Mouse (Mus musculus) left cerebral cortex, postnatal 14 days (tissue): ENCODE data around the gene Dst. TPM values are rescaled to one million over a fixed set of nuclear protein-coding genes. Genes with fewer than 3 reads are reported as not detected.

Source experiments
- DNase-seq, 2 experiments: peaks; one replicate each; pipeline ENCODE4 v3.0.0; 2021 to 2022; ENCODE audit warnings: low spot score in 2 of 2, mixed read lengths in 1 of 2
- intact Hi-C: fragments of 180-260 bp; cut with DNase I; formaldehyde crosslinking; loops from one replicate; pipeline ENCODE4 v1.15.1; 2025
- total RNA-seq, 2 experiments: library from RNA; stranded (reverse); gene quantifications; 2 replicates each; pipeline ENCODE4 v1.2.3; 2021

Gene Dst
- total RNA-seq, 2 experiments from 2014 or later, result 240 to 256 TPM

DNA sequence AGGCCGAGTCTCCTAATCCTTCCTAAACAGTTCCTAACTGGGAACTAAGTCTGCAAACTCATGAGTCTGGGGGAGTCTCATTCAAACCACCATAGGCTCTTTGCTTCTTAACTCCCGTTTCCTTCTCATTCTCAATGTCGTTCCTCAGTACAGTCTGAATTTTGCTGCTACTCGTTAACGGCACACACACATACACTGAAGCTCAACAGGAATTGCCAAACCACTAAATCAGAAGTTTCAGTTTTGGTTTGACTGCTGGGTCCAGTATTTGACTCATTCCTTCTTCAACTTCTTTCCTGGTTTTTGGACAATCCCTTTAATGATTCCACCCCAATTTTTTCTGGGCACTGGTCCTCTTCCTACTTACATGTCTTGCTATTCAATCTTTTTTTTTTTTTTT is 8.5 kb downstream of the Dst start:
- intact Hi-C loops, result no loop called here
- DNase-seq, result no peak

DNA sequence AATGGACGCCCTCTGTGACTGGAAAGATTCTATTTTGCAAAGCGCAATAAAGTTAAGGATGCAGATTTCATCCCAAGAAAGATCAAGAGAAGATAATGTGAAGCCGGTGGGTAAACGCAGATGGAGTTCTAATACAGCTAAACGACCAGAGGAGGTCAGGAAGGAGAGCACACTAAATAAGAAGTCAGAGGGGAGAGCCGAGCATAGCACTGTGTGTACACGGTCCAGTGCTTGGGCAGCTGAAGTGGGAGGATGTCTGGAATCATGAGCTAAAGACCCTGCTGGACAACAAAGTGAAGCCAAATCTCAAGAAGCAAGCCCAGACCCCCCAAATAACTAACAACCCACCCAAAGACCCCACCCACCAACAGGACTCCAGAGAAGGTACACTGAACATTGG is 14.9 kb downstream of the Dst start:
- intact Hi-C loops, result no loop called here

DNA sequence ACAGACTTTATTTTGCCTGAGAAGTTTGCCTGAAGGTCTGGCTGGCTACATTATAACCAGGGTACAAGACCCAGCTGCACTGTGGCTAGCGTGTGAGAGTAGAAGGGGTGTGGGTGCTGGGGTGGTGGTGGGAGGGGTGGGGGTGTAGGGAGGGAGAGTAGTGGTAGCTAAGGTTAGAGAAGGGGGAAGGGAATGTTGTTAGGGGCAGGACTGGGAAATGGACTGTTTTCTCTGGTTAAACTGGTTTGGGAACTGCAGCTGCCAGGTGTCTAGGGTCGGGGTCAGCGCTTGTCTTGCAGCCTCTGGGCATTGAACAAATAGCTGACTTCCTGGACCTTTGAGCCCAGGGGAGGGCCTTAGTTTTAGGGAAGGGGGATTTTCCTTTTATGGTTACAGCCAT is 17.3 kb downstream of the Dst start:
- intact Hi-C loops, result no loop called here
- DNase-seq, result no peak

More for the DNA sequence above, 14.9 kb downstream of the Dst start:
- DNase-seq, result no peak

DNA sequence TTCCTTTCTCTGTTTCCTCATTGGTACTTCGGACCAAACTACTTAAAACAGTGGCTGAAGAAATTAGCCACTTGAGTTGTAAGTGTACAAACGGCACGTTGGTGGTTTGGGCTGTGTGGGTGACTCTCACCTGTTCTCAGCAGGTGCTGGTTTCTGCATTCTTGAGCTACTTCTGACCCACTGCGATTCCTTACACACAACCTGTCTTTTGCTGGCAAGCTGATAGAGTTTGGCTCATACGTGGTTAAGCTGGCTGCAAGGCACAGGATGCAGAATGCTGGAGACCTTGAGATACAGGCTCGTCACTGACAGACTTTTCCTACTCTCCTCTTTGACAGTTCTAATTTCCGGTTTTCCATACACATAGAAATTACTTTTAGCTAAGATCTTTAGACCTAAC is 19.4 kb downstream of the Dst start:
- DNase-seq, result no peak
- intact Hi-C loops, result no loop called here

DNA sequence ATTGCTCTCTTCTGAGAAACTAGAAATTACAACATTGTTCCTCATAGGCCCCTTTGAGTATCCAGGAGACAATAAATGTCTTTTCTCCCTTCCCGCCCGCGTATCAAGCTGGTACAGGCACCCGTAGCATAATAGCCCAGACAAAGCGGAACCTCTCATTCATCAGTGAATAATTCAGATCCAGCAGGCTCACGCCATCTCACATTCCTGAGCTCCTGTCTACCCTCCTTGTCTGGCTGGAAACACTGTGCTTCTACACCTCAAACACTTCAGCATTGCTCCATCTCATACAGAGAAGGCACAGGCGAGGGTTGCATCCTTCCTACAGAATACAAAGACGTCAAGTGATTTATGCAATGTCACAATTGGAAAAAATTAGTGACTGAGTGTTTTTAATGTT is 23.8 kb downstream of the Dst start:
- no peak for DNase-seq
- intact Hi-C loops, result no loop called here

DNA sequence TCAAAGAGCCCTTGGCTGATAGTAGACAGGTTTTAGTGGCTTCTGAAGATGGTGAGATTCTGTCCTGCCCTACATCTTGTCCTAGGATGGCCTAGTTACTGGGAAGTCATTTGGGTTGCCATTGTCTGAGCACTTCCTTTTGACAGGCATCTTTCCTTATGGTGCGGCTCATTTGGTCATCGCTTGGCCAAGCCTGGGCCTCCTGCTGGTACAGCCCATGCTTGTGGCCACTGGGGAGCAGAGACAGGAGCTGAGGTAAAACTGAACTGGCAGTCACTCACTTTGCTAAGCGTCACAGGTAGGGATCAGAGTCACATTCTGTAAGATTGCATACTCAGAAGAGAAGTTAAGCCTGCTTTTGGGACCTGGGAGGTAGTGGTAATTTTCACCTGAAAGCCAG is 24.2 kb downstream of the Dst start:
- intact Hi-C loops, result no loop called here
- DNase-seq, result no peak

DNA sequence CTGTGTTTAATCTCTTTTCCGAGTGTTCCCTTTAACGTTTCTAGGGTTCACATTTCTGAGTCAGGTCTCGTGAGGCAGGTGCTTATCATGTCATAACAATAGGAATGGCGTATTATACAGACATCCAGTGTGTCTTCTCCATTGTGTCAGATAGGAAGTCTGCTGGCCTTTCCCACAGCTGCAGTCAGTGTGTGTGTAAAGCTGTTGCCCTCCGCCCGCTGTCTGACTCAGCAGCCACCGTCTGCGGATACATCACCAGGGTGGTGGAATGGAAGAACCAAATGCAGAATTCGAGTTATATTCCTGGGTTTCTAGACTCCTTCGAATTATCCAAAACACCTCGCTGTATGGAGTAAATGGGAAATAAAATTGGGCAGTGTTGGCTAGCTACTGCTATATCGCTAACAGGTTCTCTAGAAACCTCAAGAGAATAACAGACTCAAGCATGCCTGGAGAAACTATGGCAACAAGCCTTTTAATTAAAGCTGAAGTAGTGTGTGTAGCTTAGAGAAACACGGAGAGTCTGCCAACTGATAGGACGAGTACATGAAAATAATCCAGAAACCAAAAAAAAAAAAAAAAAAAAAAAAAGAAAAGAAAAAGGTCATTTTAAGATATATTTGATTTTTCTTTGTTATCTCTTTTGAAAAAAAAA is 24.9 kb downstream of the Dst start:
- peak; percentile 36 to 40 for DNase-seq
- intact Hi-C loops, result no loop called here

DNA sequence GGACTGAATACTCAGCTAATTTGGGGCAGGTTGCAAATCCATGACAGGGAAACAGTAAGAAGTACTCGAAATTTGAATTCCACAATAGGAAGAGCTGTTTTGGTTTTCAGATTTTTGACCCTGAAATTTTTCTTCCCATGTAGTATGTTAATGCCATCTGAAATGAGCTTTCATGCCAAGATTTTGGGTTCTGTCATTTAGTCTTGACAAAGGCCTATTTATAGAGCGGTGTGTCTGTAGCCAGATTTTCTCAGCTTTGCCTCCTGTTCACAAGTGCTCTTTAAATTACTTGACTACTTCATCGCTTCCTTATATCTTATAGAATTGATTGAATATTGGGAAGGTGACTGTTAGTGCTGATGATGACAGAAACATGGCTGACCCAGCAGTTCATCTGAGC is 27.9 kb downstream of the Dst start:
- intact Hi-C loops, result no loop called here

DNA sequence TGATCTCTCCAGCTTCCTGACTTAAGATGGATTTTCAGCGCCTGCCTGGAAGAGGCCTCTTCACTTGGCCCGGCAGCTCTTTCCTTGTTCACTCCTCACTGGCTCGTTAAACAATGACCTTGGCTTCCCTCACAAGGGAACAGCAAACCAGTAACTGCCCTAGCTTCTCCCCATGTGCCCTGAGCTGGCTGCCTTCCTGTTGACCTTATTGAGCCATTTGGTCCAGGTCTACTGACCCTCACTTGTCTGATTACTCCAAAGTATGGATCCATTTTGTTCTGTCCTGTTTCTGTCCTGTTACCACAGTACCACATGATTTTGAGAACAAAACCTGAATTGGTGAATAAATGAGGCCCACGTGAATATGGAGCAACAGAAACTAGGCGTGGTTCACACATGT is 31.8 kb downstream of the Dst start:
- intact Hi-C loops, result no loop called here
- no peak for DNase-seq

More for the DNA sequence above, 27.9 kb downstream of the Dst start:
- no peak for DNase-seq

DNA sequence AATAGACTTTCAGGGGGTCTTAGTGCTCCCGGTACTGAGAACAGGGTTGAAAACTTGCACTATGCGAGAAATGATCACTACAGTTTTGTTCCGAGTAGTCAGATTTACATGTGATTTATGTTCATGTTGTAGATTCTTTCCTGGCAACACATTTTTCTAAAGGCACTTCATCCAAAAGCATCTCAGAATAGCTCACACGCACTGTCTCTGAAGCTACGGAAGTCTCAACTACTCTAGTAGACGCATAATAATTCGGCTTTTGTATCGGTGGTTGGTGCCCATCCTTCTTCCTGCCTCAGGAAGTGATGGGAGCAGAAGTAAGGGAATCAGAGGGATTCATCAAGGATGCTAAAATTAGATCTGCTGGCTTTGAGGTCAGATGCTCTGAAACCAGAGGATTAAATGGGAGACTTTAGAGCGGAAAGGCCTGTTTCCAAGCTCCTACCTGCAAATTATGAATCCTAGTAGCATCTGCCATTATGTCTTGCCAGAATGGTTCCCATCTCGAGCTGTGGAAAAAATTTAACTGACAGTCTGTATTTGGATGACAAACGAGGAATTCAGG is 32.4 kb downstream of the Dst start:
- intact Hi-C loops, result no loop called here
- DNase-seq, result peak in 1 of 2 experiments; percentile 44

DNA sequence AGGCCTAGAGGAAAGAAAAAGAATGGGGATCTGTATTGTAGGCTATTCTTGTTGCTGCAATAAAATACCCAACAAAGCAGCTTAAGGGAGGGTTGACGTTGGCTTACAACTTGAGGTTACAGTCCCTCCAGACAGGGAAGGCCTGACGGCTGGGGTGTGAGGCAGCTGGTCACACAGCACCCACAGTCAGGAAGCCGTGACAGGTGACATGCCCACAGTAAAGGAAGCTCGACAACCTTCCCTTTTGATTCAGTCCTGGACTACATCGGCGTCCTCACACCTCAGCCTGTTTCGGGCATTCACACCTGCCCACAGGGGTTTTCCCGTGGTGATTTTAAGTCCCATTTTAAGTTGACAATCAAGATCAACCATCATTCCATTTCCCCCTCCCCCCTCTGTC is 34.6 kb downstream of the Dst start:
- DNase-seq, result no peak
- intact Hi-C loops, result no loop called here

DNA sequence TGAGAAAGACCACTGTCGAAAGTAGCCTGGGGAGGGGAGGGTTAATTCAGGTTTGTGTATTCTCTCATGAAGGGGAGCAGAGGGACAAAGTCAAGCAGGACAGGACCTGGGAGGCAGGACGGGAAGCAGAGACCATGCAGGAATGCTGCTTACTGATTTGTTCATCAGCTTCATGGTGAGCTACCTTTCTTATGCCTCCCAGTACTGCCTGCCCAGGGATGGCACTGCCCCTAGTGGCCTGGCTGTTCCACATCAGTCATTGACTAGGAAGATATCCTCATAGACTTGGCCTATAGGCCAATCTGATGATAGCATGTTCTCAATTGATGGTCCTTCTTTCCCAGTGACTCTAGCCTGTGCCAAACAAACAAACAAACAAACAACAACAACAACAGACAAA is 35.9 kb downstream of the Dst start:
- intact Hi-C loops, result no loop called here
- DNase-seq, result no peak

DNA sequence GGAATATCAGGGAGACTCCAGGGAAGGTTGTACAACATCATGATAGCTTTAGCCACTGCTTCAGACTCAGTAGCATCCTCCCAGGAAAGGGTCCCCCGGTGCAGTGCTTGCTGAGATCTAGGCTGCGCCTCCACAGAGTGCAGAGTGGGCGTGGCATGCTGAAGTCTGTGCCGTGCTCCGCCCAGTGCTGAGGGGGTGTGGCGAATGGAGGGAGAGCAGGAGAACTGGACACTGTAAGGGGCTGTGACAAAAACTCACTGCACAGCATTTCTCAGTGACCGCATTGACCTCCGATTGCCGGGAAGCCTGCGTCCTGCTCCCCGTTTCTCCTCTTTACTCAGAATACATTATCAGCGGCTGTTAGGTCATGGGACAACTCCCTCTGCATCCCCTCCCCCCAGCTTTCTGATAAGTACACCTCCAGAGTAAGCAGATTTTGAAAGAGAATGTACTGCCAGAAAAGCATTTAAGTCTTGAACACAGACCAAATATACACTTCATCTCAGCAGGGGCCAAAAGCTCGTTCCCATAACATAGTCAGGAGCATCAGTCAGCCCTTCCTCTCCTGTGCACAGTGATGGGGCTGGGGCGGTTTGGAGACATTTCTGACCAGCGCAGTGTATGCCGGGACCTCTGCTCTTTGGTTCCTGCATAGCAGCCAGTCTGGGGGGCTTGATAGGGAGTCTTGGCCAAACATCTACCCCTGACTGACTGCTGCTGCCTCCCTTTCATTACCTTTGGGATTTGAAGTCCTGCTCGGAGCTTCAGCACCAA is 37.1 kb downstream of the Dst start:
- intact Hi-C loops, result loop anchor here (5.0 kb wide), 1 partner anchor 38 kb away; the partner anchor contains the start of genes Bend6 and Dst
- DNase-seq, result no peak

DNA sequence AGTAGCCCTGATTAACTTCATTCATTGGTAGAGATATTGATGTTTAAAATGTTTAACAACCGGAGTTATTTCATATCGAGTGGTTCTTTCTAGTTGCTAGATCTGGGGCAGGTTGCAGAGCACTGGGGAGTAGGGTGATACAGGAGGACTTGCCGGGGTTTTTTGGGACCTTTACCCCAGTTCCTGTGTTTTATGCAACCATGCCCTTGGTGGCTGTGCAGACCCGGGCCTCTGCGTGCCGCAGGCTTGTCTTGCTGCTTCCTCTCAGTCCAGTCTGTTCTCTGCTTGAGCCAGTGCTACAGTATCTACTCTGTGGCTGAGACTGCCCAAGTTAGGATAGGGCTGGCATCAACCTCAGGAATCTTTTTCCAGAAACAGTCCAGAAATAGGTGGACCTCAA is 37.7 kb downstream of the Dst start:
- DNase-seq, result no peak
- intact Hi-C loops, result loop anchor here (5.0 kb wide), 1 partner anchor 38 kb away; the partner anchor contains the start of genes Bend6 and Dst

DNA sequence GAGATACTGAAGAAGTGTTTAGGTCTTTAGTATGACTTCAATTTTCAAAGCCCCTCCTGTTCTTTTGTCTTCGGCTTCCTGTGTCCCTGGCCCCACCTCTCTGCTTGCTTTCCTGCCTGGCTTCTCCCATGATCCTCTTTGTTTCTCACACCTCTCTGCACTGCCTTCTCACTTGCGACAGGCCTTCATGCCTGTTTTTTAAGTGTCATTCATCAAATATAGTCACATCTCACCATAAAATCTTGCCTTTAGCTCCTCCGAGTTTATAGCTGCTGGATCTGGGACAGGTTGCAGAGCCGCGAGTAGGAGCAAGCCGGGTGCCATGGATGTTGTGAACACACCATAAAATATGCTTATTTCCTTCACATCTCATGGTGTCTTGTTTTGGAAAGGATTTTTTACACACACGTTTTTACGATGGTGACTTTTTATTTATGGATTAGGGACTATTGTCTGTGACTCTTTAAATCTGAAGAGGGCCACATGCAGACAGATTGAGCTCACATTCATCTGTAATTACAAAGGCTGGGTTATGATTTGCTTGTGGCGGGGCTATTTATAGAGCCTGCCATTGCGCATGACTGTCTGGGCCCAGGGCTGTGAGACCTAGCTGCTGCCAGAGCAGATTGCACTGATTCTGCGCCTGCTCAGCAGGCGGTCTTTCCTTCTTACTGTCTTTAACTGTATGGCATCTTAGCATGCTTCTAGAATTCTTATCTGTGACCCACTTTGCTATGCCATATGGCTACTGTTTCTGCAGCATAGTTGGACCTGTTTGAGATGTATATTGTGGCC is 38.8 kb downstream of the Dst start:
- peak; percentile 75 to 88 for DNase-seq
- intact Hi-C loops, result loop anchor here (5.0 kb wide), 1 partner anchor 39 kb away; the partner anchor contains the start of genes Bend6 and Dst

DNA sequence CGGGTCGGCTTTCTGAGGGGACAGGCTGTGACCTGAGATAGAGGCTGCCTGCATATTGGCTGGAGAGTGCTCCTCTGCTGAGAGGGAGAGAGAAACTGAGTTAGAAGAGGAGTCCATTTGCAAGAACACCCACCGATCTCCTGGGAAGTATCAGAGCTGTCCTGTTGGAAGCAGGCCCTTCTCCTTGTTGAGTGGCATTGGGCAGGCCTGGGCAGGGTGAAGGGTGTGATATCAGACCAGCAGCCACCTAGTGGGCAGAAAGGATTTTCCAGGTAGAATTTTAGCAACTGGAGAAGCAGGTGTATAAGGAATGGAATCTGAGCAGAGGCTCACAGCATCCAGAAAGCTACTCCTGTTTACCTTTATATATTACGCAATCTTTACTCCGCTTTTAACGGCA is 39.8 kb downstream of the Dst start:
- no peak for DNase-seq
- intact Hi-C loops, result loop anchor here (5.0 kb wide), 1 partner anchor 41 kb away; the partner anchor contains the start of genes Bend6 and Dst

DNA sequence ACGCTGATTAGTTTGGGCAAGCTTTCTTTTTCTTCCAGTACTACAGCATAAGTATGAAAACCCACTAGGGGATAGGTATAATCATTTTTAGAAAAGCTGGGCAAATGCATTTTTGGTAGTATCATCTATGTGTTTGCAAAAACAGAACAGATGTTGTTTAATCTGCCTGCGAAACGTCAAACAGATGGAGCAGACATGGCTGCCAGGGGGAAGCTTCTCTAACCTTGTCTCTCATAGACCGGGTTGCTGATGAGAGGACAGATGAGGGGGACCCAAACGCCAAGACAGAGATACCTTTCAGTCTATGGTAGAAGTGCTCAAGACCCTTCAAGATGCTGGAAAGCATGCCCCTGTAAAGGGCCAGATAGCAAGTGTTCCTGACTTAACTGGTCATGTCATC is 40.5 kb downstream of the Dst start:
- DNase-seq, result no peak
- intact Hi-C loops, result loop anchor here (5.0 kb wide), 1 partner anchor 41 kb away; the partner anchor contains the start of genes Bend6 and Dst

DNA sequence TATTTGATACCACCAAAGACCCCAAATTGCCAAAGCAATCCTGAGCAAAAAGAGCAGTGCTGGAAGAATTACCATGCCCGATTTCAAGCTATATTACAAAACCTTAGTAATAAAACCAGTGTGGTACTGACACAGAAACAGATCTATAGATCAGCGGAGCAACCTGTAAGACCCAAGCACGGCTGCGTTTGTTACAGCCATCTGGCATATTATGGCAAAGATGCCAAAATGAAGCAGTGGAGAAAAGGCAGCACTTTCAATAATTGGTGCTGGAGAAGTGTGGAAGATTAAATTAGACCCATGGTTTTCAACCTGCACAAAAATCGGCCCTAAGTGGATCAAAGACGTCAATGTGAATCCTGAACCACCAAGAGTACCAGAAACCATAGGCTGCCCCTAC is 47.6 kb downstream of the Dst start:
- intact Hi-C loops, result no loop called here
- DNase-seq, result no peak

DNA sequence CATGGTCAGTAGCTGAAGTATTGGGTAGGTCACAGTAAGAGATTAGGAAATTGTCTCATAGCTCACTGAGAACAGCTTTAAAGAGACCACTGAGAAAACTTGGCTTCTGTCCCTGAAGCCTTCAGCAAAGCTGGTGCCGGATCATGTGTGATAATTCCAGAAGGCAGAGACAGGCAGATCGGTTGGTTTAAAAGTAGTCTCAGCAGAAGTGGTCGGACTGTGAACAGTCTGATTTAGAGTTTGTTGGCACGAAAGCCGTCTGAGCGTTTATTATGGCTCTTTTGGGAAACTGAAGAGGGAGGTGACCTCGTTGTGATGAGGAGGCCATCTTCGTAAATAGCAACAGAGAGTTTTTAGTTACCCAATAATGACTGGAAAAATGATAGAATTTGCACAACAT is 52.4 kb downstream of the Dst start:
- intact Hi-C loops, result loop anchor here (10.0 kb wide), 1 partner anchor 226 kb away; no protein-coding TSS in a partner anchor
- DNase-seq, result no peak

DNA sequence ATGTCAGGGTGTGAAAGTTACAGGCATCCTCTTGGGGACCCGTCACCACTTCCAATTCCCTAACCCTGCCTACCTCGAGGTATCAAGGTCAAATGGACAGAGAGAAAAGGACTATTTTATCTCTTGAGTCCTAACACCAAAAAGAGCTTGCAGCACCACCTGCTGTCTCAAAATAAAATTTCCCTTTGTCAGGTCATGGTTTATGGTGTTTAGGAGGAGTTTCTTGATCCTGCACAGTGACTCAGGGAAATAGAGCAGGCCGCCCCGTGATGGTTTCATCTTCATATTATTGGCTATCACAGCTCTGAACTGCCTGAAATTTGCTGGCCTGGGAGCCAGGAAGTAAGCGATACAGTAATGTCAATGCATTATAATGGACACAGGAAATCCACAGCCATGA is 56.6 kb downstream of the Dst start:
- peak; percentile 66 to 67 for DNase-seq
- intact Hi-C loops, result loop anchor here (2.0 to 10.0 kb wide), 3 partner anchors 57 to 290 kb away; partner anchors contain the start of genes Bend6 and Dst
